Mouse (Mus musculus) left cerebral cortex, postnatal 25 days (tissue): ENCODE measurements around the gene Gpr108. TPM values are rescaled to one million over a fixed set of nuclear protein-coding genes. Genes with fewer than 3 reads are reported as not detected.

Experiments used
- DNase-seq, 2 experiments: peaks; one replicate each; pipeline ENCODE4 v3.0.0; 2022; ENCODE audit warnings: low spot score in 2 of 2, mixed read lengths in 1 of 2
- intact Hi-C: fragments of 180-260 bp; cut with DNase I; formaldehyde crosslinking; loops from one replicate; pipeline ENCODE4 v1.15.1; 2025
- total RNA-seq, 2 experiments: library from RNA; stranded (reverse); gene quantifications; 2 replicates each; pipeline ENCODE4 v1.2.3; 2021

Gpr108 gene
- total RNA-seq, 2 experiments from 2014 or later: 21.5 to 24.0 TPM

GRCm38 (mm10) chr17:57223313-57223712 lies 24.9 kb downstream of the Gpr108 start:
- intact Hi-C loops: no loop called here

GRCm38 (mm10) chr17:57221911-57222310 lies 26.3 kb downstream of the Gpr108 start:
- DNase-seq: no peak
- intact Hi-C loops: loop anchor here (1.0 to 2.0 kb wide), 2 partner anchors 23 to 113 kb away; no protein-coding TSS in a partner anchor

More at GRCm38 (mm10) chr17:57223313-57223712, 24.9 kb downstream of the Gpr108 start:
- no peak for DNase-seq

GRCm38 (mm10) chr17:57219884-57220207 lies 28.4 kb downstream of the Gpr108 start:
- no peak for DNase-seq
- intact Hi-C loops: loop anchor here (1.0 to 2.0 kb wide), 3 partner anchors 25 to 115 kb away; no protein-coding TSS in a partner anchor

- intact Hi-C loops: loop anchor here (1.0 to 2.0 kb wide), 2 partner anchors 58 to 115 kb away; no protein-coding TSS in a partner anchor
- peak; percentile 51 to 54 for DNase-seq
Measured at GRCm38 (mm10) chr17:57219167-57219883, 28.9 kb downstream of the Gpr108 start.

DNA sequence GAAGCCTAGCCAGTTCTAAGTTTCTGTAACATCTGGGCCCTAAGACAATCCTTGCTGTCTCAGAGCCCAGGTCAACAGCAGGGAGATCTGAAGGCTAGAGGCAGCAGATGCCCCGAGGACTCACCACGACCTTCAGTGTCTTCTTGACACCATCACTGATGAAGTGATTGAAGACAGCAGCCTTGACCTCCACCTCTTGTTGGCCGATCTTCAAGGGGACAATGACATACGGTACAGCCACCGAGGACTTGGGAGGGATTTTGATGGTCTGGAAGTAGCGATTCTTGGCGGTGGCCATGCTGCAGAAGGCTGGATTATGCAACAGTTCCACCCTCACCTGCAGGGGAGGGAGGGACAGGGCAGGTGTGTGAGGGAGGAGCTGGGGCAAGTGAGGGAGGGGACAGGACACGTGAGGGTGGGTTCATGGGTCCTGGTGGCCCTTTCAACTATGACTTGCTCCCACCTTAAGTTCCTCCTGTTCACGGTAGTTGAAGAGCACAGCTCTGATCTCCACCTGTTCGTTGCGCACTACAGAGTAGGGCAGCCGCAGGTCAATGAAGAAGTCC lies 29.8 kb downstream of the Gpr108 start:
- intact Hi-C loops: loop anchor here (2.0 kb wide), 1 partner anchor 116 kb away; no protein-coding TSS in a partner anchor
- no peak for DNase-seq

GRCm38 (mm10) chr17:57214676-57215387 lies 33.4 kb downstream of the Gpr108 start:
- intact Hi-C loops: no loop called here
- peak in 1 of 2 experiments; percentile 12 for DNase-seq

- DNase-seq: no peak
- intact Hi-C loops: no loop called here
Measured at GRCm38 (mm10) chr17:57211501-57211900, 36.7 kb downstream of the Gpr108 start.

- no peak for DNase-seq
- intact Hi-C loops: no loop called here
Measured at GRCm38 (mm10) chr17:57209330-57209729, 38.9 kb downstream of the Gpr108 start.

DNA sequence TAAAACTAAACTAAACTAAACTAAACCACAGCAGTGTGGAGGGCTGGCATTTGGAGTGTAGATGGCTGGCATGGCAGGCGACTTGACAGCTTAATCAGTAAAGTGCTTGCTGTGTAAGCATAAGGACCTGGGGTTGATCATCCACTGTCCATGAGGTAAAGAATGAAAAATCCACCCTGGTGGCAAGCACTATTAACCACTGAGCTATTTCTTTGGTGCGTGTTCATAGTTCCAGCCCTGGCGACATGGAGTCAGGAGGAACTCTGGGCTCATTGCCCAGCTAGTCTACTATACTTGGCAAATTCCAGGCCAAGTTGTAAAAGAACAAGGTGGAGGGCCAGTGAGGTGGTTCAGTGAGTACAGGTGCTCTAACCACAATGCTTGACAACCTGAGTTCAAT lies 40.3 kb downstream of the Gpr108 start:
- DNase-seq: no peak
- intact Hi-C loops: no loop called here

DNA sequence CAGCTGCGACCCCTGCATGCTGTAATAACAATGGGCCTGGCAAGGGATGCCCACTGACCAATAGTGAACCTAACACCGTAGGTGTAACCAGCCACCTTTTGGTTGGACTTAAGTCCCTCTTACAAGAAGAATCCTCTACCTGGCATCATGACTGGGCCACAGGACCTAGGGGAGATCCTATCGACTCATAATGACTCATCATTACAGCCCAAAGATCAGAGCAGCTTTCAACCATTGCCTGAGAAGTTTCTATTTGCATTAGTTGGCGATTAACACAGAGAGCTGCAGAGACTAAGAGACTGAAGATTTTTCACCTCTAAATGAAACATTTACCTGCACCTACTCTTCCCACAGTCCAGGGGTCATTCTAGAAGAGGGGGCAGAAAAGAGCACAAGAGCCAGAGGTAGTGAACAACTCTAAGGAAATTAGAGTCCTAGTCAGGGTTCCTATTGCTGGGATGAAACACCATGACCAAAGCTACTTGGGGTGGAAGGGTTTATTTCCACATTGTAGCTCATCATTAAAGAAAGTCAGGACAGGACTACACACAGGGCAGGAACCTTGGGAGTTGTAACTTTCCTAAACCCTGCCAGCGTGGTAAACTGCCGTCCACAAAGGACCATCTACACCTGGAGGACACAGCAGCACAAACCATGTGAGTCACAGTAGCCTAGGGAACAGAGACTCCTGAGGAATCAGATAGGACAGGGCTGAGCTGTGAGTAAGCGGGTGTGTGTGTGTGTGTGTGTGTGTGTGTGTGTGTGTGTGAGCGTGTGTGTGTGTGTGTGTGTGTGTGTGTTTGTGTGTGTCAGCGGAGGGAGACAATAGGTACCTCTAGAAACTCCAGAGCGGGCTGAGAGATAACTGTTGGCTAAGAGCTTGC lies 46.2 kb downstream of the Gpr108 start:
- intact Hi-C loops: no loop called here
- no peak for DNase-seq

- intact Hi-C loops: no loop called here
Measured at GRCm38 (mm10) chr17:57198252-57198651, 50.0 kb downstream of the Gpr108 start.

GRCm38 (mm10) chr17:57195326-57196010 lies 52.8 kb downstream of the Gpr108 start:
- intact Hi-C loops: no loop called here

More at GRCm38 (mm10) chr17:57198252-57198651, 50.0 kb downstream of the Gpr108 start:
- no peak for DNase-seq

DNA sequence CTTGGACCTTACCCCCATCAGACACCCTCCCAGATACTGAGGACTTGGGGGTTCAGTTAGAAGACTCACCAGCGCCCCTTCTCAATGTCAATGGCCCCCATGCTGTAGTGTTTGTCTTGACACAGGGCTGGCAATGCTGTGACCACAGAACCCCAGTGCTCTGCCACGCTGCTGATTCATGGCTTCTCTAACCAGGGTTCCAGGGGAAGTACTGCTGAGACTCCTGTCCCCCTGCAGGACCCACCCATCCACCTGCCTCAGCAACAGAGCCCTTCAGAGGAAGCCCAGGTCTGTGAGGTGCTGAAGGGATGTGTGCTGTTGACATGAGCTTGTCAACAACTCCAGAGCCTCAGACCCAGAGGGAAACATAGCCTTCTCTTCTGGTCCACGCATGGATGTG lies 53.5 kb downstream of the Gpr108 start:
- intact Hi-C loops: no loop called here
- no peak for DNase-seq

More at GRCm38 (mm10) chr17:57195326-57196010, 52.8 kb downstream of the Gpr108 start:
- no peak for DNase-seq

GRCm38 (mm10) chr17:57194041-57194507 lies 54.2 kb downstream of the Gpr108 start, which contains the start of gene Tnfsf14:
Gene Tnfsf14, minus strand, starts transcription at chr17:57194177.
- intact Hi-C loops: no loop called here

GRCm38 (mm10) chr17:57188510-57189192 lies 59.6 kb downstream of the Gpr108 start:
- intact Hi-C loops: no loop called here
- no peak for DNase-seq

More at GRCm38 (mm10) chr17:57194041-57194507, 54.2 kb downstream of the Gpr108 start, which contains the start of gene Tnfsf14:
- no peak for DNase-seq

- no peak for DNase-seq
- intact Hi-C loops: no loop called here
Measured at GRCm38 (mm10) chr17:57185641-57186040, 62.6 kb downstream of the Gpr108 start.
